Comparison of ENCODE assay signal across 14 mouse cellular contexts in genomic region chr2:38144067-38144779, GRCm38 (mm10).
A peak's percentile ranks its signal among the peaks of the same experiment; 100 is the strongest.
DNase-seq lines count a peak whose midpoint lies in the region; ATAC-seq and TF ChIP-seq lines count a peak whose summit lies in the region.
"Had no signal": no experiment of that assay in that cellular context is flagged by ENCODE, and none has a peak within 500 bp of the region (broad histone marks: within the 10 kb centered on the region; RNA-seq: fewer than 3 reads in every experiment).

No protein-coding gene starts in this region.

- no peaks in the 10 kb centered on the region for H3K27me3 ChIP-seq in forebrain, embryonic 15.5 days
- peaks cover 2% of the 10 kb centered on the region for H3K27me3 ChIP-seq in midbrain, embryonic 12.5 days
- H3K27me3 ChIP-seq in lung, postnatal 0 days (replicated peaks; ENCODE audit: insufficient read depth, low read length) = no peaks in the 10 kb centered on the region
- H3K27me3 ChIP-seq: kidney, embryonic 15.5 days had no signal

- H3K4me1 ChIP-seq in forebrain, embryonic 15.5 days = peaks cover 46% of the 10 kb centered on the region
- peaks cover 57% of the 10 kb centered on the region for H3K4me1 ChIP-seq in midbrain, embryonic 12.5 days
- 0 out of 2 replicates have a peak, but pooled peaks cover 4% of the 10 kb centered on the region for H3K4me1 ChIP-seq in lung, postnatal 0 days (ENCODE audit: insufficient read depth, low read depth, low read length)
- H3K4me1 ChIP-seq: kidney, embryonic 15.5 days had no signal

- WGBS in forebrain, embryonic 15.5 days = 3% methylated on average over 8 of the region's 8 CpGs
- WGBS in midbrain, embryonic 12.5 days = 13% methylated on average over 8 of the region's 8 CpGs
- WGBS in lung, postnatal 0 days = 59% methylated on average over 8 of the region's 8 CpGs

- H3K4me2 ChIP-seq in forebrain, embryonic 15.5 days (replicated peaks) = peak overlapping the region; percentile 9; the same call in 1 of the 2 replicates
- H3K4me2 ChIP-seq in midbrain, embryonic 12.5 days (replicated peaks) = peak overlapping the region; percentile 9; the same call in 1 of the 2 replicates
- no peak overlapping the region for H3K4me2 ChIP-seq in lung, postnatal 0 days (replicated peaks; ENCODE audit: low read depth, low read length)
- H3K4me2 ChIP-seq: kidney, embryonic 15.5 days had no signal

- H3K9me3 ChIP-seq in forebrain, embryonic 15.5 days = no peaks in the 10 kb centered on the region
- no peaks in the 10 kb centered on the region for H3K9me3 ChIP-seq in midbrain, embryonic 12.5 days
- H3K9me3 ChIP-seq in lung, postnatal 0 days (ENCODE audit: low read length) = no peaks in the 10 kb centered on the region
- H3K9me3 ChIP-seq: kidney, embryonic 15.5 days had no signal

- TF ChIP-seq EP300 in lung, postnatal 0 days (IDR thresholded peaks at IDR 0.05) = no peak

- no peak for TF ChIP-seq CTCF in lung, postnatal 0 days (IDR thresholded peaks at IDR 0.05)

- no peak overlapping the region for H3K9ac ChIP-seq in forebrain, embryonic 15.5 days (replicated peaks)
- no peak overlapping the region for H3K9ac ChIP-seq in midbrain, embryonic 12.5 days (replicated peaks)
- no peak overlapping the region for H3K9ac ChIP-seq in lung, postnatal 0 days (replicated peaks; ENCODE audit: low read depth)
- H3K9ac ChIP-seq: kidney, embryonic 15.5 days had no signal

- H3K27ac ChIP-seq in forebrain, embryonic 15.5 days (replicated peaks) = peak overlapping the region; percentile 77
- peak overlapping the region; percentile 80 for H3K27ac ChIP-seq in midbrain, embryonic 12.5 days (replicated peaks)
- no peak overlapping the region for H3K27ac ChIP-seq in lung, postnatal 0 days (ENCODE audit: low read length)
- H3K27ac ChIP-seq: kidney, embryonic 15.5 days; macrophage had no signal

- no peaks in the 10 kb centered on the region for H3K36me3 ChIP-seq in forebrain, embryonic 15.5 days
- no peaks in the 10 kb centered on the region for H3K36me3 ChIP-seq in midbrain, embryonic 12.5 days
- no peaks in the 10 kb centered on the region for H3K36me3 ChIP-seq in lung, postnatal 0 days (ENCODE audit: insufficient read depth, low read length)
- H3K36me3 ChIP-seq: kidney, embryonic 15.5 days had no signal

- DNase-seq in adrenal gland, postnatal 14 days = peak; percentile 4
- no peak for DNase-seq in adrenal gland, postnatal 25 days
- peak; percentile 50 for DNase-seq in embryo, embryonic 10 days (ENCODE audit: low spot score)
- DNase-seq in gastrocnemius, postnatal 4 days (ENCODE audit: low spot score in 2 of 2) = no peak
- DNase-seq in lung, postnatal 0 days (ENCODE audit: low spot score) = no peak
- DNase-seq in kidney, postnatal 36 days = no peak
- DNase-seq: cerebellum, postnatal 14 days; gastrocnemius, postnatal 36 days; layer of hippocampus, postnatal 36 days; right cerebral cortex, adult 18-20 months had no signal

- peak; percentile 85 for ATAC-seq in forebrain, embryonic 15.5 days (replicated peaks)
- peak; percentile 90 for ATAC-seq in midbrain, embryonic 12.5 days (ENCODE audit: low FRiP score, low read depth)
- ATAC-seq in lung, postnatal 0 days = no peak

- H3K4me3 ChIP-seq in forebrain, embryonic 15.5 days = no peak overlapping the region
- H3K4me3 ChIP-seq in midbrain, embryonic 12.5 days = no peak overlapping the region
- H3K4me3 ChIP-seq in lung, postnatal 0 days (ENCODE audit: low read depth, low read length) = no peak overlapping the region
- H3K4me3 ChIP-seq: kidney, embryonic 15.5 days had no signal

Comparison
In these comparisons a context has a peak if more than half of its experiments do, and no peak if none do; other contexts are left out.
1. DNase-seq: peak in adrenal gland, postnatal 14 days (single experiment) and embryo, embryonic 10 days (single experiment); none in adrenal gland, postnatal 25 days (single experiment), gastrocnemius, postnatal 4 days (0 of 2), lung, postnatal 0 days (single experiment) and kidney, postnatal 36 days (0 of 2).